18 mouse cellular contexts compared by ENCODE assay signal in genomic region chr8:86449870-86450515, GRCm38 (mm10).
"Had no signal": no experiment of that assay in that cellular context is flagged by ENCODE, and none has a peak within 500 bp of the region (broad histone marks: within the 10 kb centered on the region; RNA-seq: fewer than 3 reads in every experiment).

No protein-coding gene starts in this region.

- H3K36me3 ChIP-seq: kidney, embryonic 15.5 days; limb, embryonic 13.5 days; liver, embryonic 12.5 days; liver, embryonic 15.5 days; lung, embryonic 15.5 days; midbrain, embryonic 15.5 days; neural tube, embryonic 13.5 days had no signal

- H3K9me3 ChIP-seq: kidney, embryonic 15.5 days; limb, embryonic 13.5 days; liver, embryonic 12.5 days; liver, embryonic 15.5 days; lung, embryonic 15.5 days; midbrain, embryonic 15.5 days; neural tube, embryonic 13.5 days had no signal

- H3K27ac ChIP-seq: kidney, embryonic 15.5 days; limb, embryonic 13.5 days; liver, embryonic 12.5 days; liver, embryonic 15.5 days; lung, embryonic 15.5 days; midbrain, embryonic 15.5 days; neural tube, embryonic 13.5 days had no signal

- H3K4me2 ChIP-seq: kidney, embryonic 15.5 days; limb, embryonic 13.5 days; liver, embryonic 12.5 days; liver, embryonic 15.5 days; lung, embryonic 15.5 days; midbrain, embryonic 11.5 days; midbrain, embryonic 15.5 days; neural tube, embryonic 13.5 days had no signal

- DNase-seq: kidney, postnatal 14 days; kidney, postnatal 4 days; left cerebral cortex, postnatal 4 days; liver; lung, adult 18-20 months; lung, postnatal 10 days; lung, postnatal 36 days; thymus, adult 18-20 months; thymus, postnatal 4 days had no signal

- ATAC-seq: liver, embryonic 12.5 days; midbrain, embryonic 15.5 days had no signal

- H3K4me3 ChIP-seq: kidney, embryonic 15.5 days; limb, embryonic 13.5 days; liver, embryonic 12.5 days; liver, embryonic 15.5 days; lung, embryonic 15.5 days; megakaryocyte, embryonic 14.5 days; midbrain, embryonic 15.5 days; neural tube, embryonic 13.5 days had no signal

- H3K27me3 ChIP-seq: kidney, embryonic 15.5 days; limb, embryonic 13.5 days; liver, embryonic 12.5 days; liver, embryonic 15.5 days; lung, embryonic 15.5 days; midbrain, embryonic 15.5 days; neural tube, embryonic 13.5 days had no signal

- H3K4me1 ChIP-seq: kidney, embryonic 15.5 days; limb, embryonic 13.5 days; liver, embryonic 12.5 days; liver, embryonic 15.5 days; lung, embryonic 15.5 days; megakaryocyte, embryonic 14.5 days; neural tube, embryonic 13.5 days had no signal

- H3K9ac ChIP-seq: kidney, embryonic 15.5 days; limb, embryonic 13.5 days; liver, embryonic 12.5 days; liver, embryonic 15.5 days; lung, embryonic 15.5 days; midbrain, embryonic 15.5 days; neural tube, embryonic 13.5 days had no signal
